Mouse (Mus musculus) spleen, adult 2 months (tissue): ENCODE results near the gene Fbxo34.

Source experiments
- CTCF ChIP-seq: fragments of 200-500 bp; IDR thresholded peaks from 2 replicates; pipeline ENCODE4 v1.5.1; 2011; ENCODE audit warnings: mild to moderate bottlenecking, inconsistent platforms; ENCODE audit not compliant: insufficient read depth, insufficient read length, insufficient replicate concordance; ENCODE audit errors: extremely low read depth
- POLR2A ChIP-seq: fragments of 200-500 bp; IDR thresholded peaks from 2 replicates; pipeline ENCODE4 v1.6.1; 2011; ENCODE audit warnings: low read depth, low read length, inconsistent platforms

- TF ChIP-seq CTCF (no peak), POLR2A (no peak)
These were observed 48.4 kb downstream of the Fbxo34 start for GRCm38 (mm10) chr14:47498632-47499031.
